Mouse (Mus musculus): ENCODE data around the gene Gm47791.
A peak's percentile ranks its signal among the peaks of the same experiment; 100 is the strongest.

- peak; percentile 91 for TF ChIP-seq POLR2A (IDR thresholded peaks at IDR 0.05; ENCODE audit: borderline replicate concordance, extremely low read depth, insufficient read depth, insufficient read length, poor library complexity, severe bottlenecking)
- TF ChIP-seq CTCF (IDR thresholded peaks at IDR 0.05; ENCODE audit: borderline replicate concordance, extremely low read depth, insufficient read depth, insufficient read length) = no peak
These were observed 46.6 kb downstream of the Gm47791 start, which contains the start of gene Mff for GRCm38 (mm10) chr1:82724339-82725025.

Data from brain, embryonic 14.5 days (tissue).